Mouse (Mus musculus): ENCODE measurements at regions not wholly inside any gene's neighbourhood (a gene's known extent, or its start where the extent isn't known, plus 50 kb on each side); places are given as distances from the start of the nearest gene placed in this dataset.

GRCm38 (mm10) chr14:99609003-99609402, 310.5 kb downstream of the Klf5 start:
- no peak for TF ChIP-seq FLI1 (IDR thresholded peaks at IDR 0.05; ENCODE audit: low read length)
- no peak for TF ChIP-seq GATA1 (IDR thresholded peaks at IDR 0.05; ENCODE audit: borderline replicate concordance, low read length)

Measured in megakaryocyte, embryonic 14.5 days (primary cell).